Mouse (Mus musculus) neural tube, embryonic 13.5 days (tissue): ENCODE measurements at regions not wholly inside any gene's neighbourhood (a gene's known extent, or its start where the extent isn't known, plus 50 kb on each side); places are given as distances from the start of the nearest gene placed in this dataset.

Experiments
- ATAC-seq: fragments of 200-750 bp; cut with Nextera tagmentation; 2 replicates; pipeline ENCODE4 v1.8.0; 2017; ENCODE audit warnings: low read depth, mild to moderate bottlenecking, moderate TSS enrichment, moderate library complexity
- H3K27ac ChIP-seq: fragments of 300-500 bp; sonication (generic); replicated peaks from 2 replicates; pipeline ENCODE4 v1.5.1; 2015; ENCODE audit warnings: moderate library complexity, mild to moderate bottlenecking, inconsistent platforms
- H3K27me3 ChIP-seq: fragments of 300-500 bp; sonication (generic); 2 replicates; pipeline ENCODE4 v1.6.1; 2015; ENCODE audit warnings: mild to moderate bottlenecking, inconsistent platforms
- H3K36me3 ChIP-seq: fragments of 300-500 bp; sonication (generic); 2 replicates; pipeline ENCODE4 v1.6.1; 2015; ENCODE audit warnings: mild to moderate bottlenecking, inconsistent platforms
- H3K4me1 ChIP-seq: fragments of 300-500 bp; sonication (generic); replicated peaks from 2 replicates; pipeline ENCODE4 v1.6.1; 2015; ENCODE audit warnings: inconsistent platforms
- H3K4me2 ChIP-seq: fragments of 300-500 bp; sonication (generic); 2 replicates; pipeline ENCODE4 v1.6.1; 2015; ENCODE audit warnings: inconsistent platforms, mild to moderate bottlenecking, moderate library complexity
- H3K4me3 ChIP-seq: fragments of 300-500 bp; sonication (generic); 2 replicates; pipeline ENCODE4 v1.5.1; 2015; ENCODE audit warnings: mild to moderate bottlenecking, inconsistent platforms
- H3K9ac ChIP-seq: fragments of 300-500 bp; sonication (generic); 2 replicates; pipeline ENCODE4 v1.6.1; 2015; ENCODE audit warnings: moderate library complexity, mild to moderate bottlenecking, inconsistent platforms
- H3K9me3 ChIP-seq: fragments of 300-500 bp; sonication (generic); 2 replicates; pipeline ENCODE4 v1.6.1; 2016; ENCODE audit warnings: inconsistent platforms
- WGBS: fragments of 180-500 bp; shearing (Covaris S2); methylation state at CpG from one replicate; pipeline ENCODE4 v1.1.7; 2015; 5-methylcytosine and 5-hydroxymethylcytosine counted together

- peak; percentile 62 for ATAC-seq
Measured at GRCm38 (mm10) chr4:150757815-150758426, 95.8 kb upstream of the Errfi1 start.

GRCm38 (mm10) chr4:150757291-150757741 is 96.4 kb upstream of the Errfi1 start:
- no peaks in the 10 kb centered on the region for H3K27me3 ChIP-seq
- no peaks in the 10 kb centered on the region for H3K9me3 ChIP-seq
- H3K36me3 ChIP-seq = no peaks in the 10 kb centered on the region
- H3K4me2 ChIP-seq = peak overlapping the region; percentile 33; the same call in 1 of the 2 replicates
- H3K9ac ChIP-seq = no peak overlapping the region; the same call in 1 of the 2 replicates
- H3K4me1 ChIP-seq = peaks cover 32% of the 10 kb centered on the region
- peak; percentile 38 for ATAC-seq
- no peak overlapping the region for H3K4me3 ChIP-seq
- 65% methylated on average over 10 of the region's 10 CpGs for WGBS
- peak overlapping the region; percentile 94 for H3K27ac ChIP-seq

More at GRCm38 (mm10) chr4:150757815-150758426, 95.8 kb upstream of the Errfi1 start:
- Histone ChIP-seq H3K9me3 (no peaks in the 10 kb centered on the region), H3K27me3 (no peaks in the 10 kb centered on the region), H3K36me3 (no peaks in the 10 kb centered on the region), H3K4me1 (peaks cover 32% of the 10 kb centered on the region), H3K4me3 (no peak overlapping the region), H3K9ac (peak overlapping the region; percentile 49), H3K27ac (peak overlapping the region; percentile 94), H3K4me2 (peak overlapping the region; percentile 33)
- 27% methylated on average over 9 of the region's 10 CpGs for WGBS

- H3K9ac ChIP-seq = no peak overlapping the region
- ATAC-seq = no peak
- no peak overlapping the region for H3K4me3 ChIP-seq
Measured at GRCm38 (mm10) chr4:150755446-150755845, 98.3 kb upstream of the Errfi1 start.

GRCm38 (mm10) chr4:150752151-150752550 is 100.2 kb upstream of the Slc45a1 start:
- 95% methylated on average over 8 of the region's 8 CpGs for WGBS
- Histone ChIP-seq H3K36me3 (no peaks in the 10 kb centered on the region), H3K4me2 (no peak overlapping the region), H3K27me3 (no peaks in the 10 kb centered on the region), H3K27ac (no peak overlapping the region), H3K9me3 (no peaks in the 10 kb centered on the region), H3K4me3 (no peak overlapping the region), H3K4me1 (peaks cover 10% of the 10 kb centered on the region), H3K9ac (no peak overlapping the region)
- no peak for ATAC-seq

More at GRCm38 (mm10) chr4:150755446-150755845, 98.3 kb upstream of the Errfi1 start:
- Histone ChIP-seq H3K27me3 (no peaks in the 10 kb centered on the region), H3K9me3 (no peaks in the 10 kb centered on the region), H3K36me3 (no peaks in the 10 kb centered on the region), H3K27ac (no peak overlapping the region), H3K4me2 (no peak overlapping the region), H3K4me1 (peaks cover 32% of the 10 kb centered on the region)
- 94% methylated on average over 7 of the region's 7 CpGs for WGBS

- Histone ChIP-seq H3K36me3 (no peaks in the 10 kb centered on the region), H3K9me3 (no peaks in the 10 kb centered on the region), H3K9ac (no peak overlapping the region), H3K4me3 (no peak overlapping the region), H3K4me2 (no peak overlapping the region), H3K27ac (no peak overlapping the region), H3K27me3 (no peaks in the 10 kb centered on the region), H3K4me1 (peaks cover 15% of the 10 kb centered on the region)
- no peak for ATAC-seq
- 64% methylated on average over 13 of the region's 13 CpGs for WGBS
Measured at GRCm38 (mm10) chr4:150750445-150751213, 98.7 kb upstream of the Slc45a1 start.

GRCm38 (mm10) chr4:150749066-150749465 is 97.1 kb upstream of the Slc45a1 start:
- H3K36me3 ChIP-seq = no peaks in the 10 kb centered on the region
- H3K27ac ChIP-seq = no peak overlapping the region
- no peaks in the 10 kb centered on the region for H3K9me3 ChIP-seq
- no peak for ATAC-seq
- no peak overlapping the region for H3K4me3 ChIP-seq
- no peak overlapping the region for H3K9ac ChIP-seq
- H3K4me2 ChIP-seq = no peak overlapping the region
- no peaks in the 10 kb centered on the region for H3K27me3 ChIP-seq
- WGBS = 88% methylated on average over 8 of the region's 8 CpGs
- H3K4me1 ChIP-seq = peaks cover 20% of the 10 kb centered on the region

- Histone ChIP-seq H3K4me2 (no peak overlapping the region), H3K9ac (no peak overlapping the region)
Measured at GRCm38 (mm10) chr4:150748099-150749000, 96.4 kb upstream of the Slc45a1 start.

GRCm38 (mm10) chr4:150746430-150746923 is 94.5 kb upstream of the Slc45a1 start:
- H3K27ac ChIP-seq = peak overlapping the region; percentile 74
- H3K9ac ChIP-seq = no peak overlapping the region
- no peaks in the 10 kb centered on the region for H3K27me3 ChIP-seq
- no peak overlapping the region for H3K4me2 ChIP-seq
- H3K4me3 ChIP-seq = no peak overlapping the region
- no peaks in the 10 kb centered on the region for H3K9me3 ChIP-seq
- H3K4me1 ChIP-seq = peaks cover 27% of the 10 kb centered on the region
- 86% methylated on average over 13 of the region's 13 CpGs for whole genome bisulfite sequencing
- H3K36me3 ChIP-seq = no peaks in the 10 kb centered on the region
- ATAC-seq = peak; percentile 7; the same call in 1 of the 2 replicates

More at GRCm38 (mm10) chr4:150748099-150749000, 96.4 kb upstream of the Slc45a1 start:
- WGBS = 69% methylated on average over 13 of the region's 13 CpGs
- H3K27ac ChIP-seq = no peak overlapping the region
- H3K27me3 ChIP-seq = no peaks in the 10 kb centered on the region
- no peak overlapping the region for H3K4me3 ChIP-seq
- no peaks in the 10 kb centered on the region for H3K36me3 ChIP-seq
- peaks cover 22% of the 10 kb centered on the region for H3K4me1 ChIP-seq
- no peak for ATAC-seq
- H3K9me3 ChIP-seq = no peaks in the 10 kb centered on the region

GRCm38 (mm10) chr4:150745529-150746429 is 93.8 kb upstream of the Slc45a1 start:
- H3K36me3 ChIP-seq = no peaks in the 10 kb centered on the region
- no peak overlapping the region for H3K4me3 ChIP-seq
- H3K4me2 ChIP-seq = no peak overlapping the region
- no peak overlapping the region for H3K9ac ChIP-seq
- peak overlapping the region; percentile 74 for H3K27ac ChIP-seq
- peak; percentile 64; the same call in 1 of the 2 replicates for ATAC-seq
- H3K4me1 ChIP-seq = peaks cover 27% of the 10 kb centered on the region
- H3K9me3 ChIP-seq = no peaks in the 10 kb centered on the region
- H3K27me3 ChIP-seq = no peaks in the 10 kb centered on the region
- 52% methylated on average over 7 of the region's 7 CpGs for WGBS

- WGBS = 66% methylated on average over 7 of the region's 8 CpGs
- Histone ChIP-seq H3K9ac (no peak overlapping the region), H3K36me3 (no peaks in the 10 kb centered on the region), H3K4me2 (no peak overlapping the region), H3K9me3 (no peaks in the 10 kb centered on the region), H3K4me1 (peaks cover 26% of the 10 kb centered on the region), H3K27ac (no peak overlapping the region), H3K27me3 (no peaks in the 10 kb centered on the region), H3K4me3 (no peak overlapping the region)
- ATAC-seq = no peak
Measured at GRCm38 (mm10) chr4:150743508-150743907, 91.5 kb upstream of the Slc45a1 start.

GRCm38 (mm10) chr4:150743103-150743502 is 91.1 kb upstream of the Slc45a1 start:
- 24% methylated on average over 6 of the region's 6 CpGs for WGBS
- H3K4me3 ChIP-seq = no peak overlapping the region
- no peaks in the 10 kb centered on the region for H3K27me3 ChIP-seq
- H3K27ac ChIP-seq = no peak overlapping the region
- ATAC-seq = peak; percentile 57
- H3K36me3 ChIP-seq = no peaks in the 10 kb centered on the region
- no peaks in the 10 kb centered on the region for H3K9me3 ChIP-seq
- H3K9ac ChIP-seq = no peak overlapping the region
- no peak overlapping the region for H3K4me2 ChIP-seq
- H3K4me1 ChIP-seq = peaks cover 22% of the 10 kb centered on the region
